Mouse (Mus musculus): ENCODE measurements around the gene B230217C12Rik.
"Not testable (repeated sequence)": the region's sequence is repeated elsewhere in the genome, so short reads cannot be mapped to it uniquely, and the experiment has no call there.

B230217C12Rik gene

DNA sequence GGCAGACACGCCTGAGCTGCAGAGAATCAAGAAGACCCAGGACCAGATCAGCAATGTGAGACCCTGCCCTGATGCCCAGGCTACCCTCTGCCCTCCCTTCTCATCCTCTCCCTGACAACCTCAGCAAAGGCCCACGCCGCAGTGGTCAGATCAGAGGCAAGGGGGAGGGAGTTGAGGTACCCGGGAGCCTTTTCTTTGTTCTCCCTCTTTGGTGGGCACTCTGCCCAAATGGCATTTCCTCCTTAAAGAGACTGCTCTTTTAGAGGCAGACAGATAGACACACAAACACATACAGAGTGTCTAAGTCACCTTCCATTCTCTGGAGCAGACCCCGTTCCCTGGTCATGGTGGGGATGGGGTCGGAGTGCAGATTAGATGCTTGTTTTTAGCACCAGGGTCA is 15.7 kb upstream of the B230217C12Rik start:
- DNase-seq (ENCODE audit: extremely low spot score, low read depth, low spot score), result no peak

DNA sequence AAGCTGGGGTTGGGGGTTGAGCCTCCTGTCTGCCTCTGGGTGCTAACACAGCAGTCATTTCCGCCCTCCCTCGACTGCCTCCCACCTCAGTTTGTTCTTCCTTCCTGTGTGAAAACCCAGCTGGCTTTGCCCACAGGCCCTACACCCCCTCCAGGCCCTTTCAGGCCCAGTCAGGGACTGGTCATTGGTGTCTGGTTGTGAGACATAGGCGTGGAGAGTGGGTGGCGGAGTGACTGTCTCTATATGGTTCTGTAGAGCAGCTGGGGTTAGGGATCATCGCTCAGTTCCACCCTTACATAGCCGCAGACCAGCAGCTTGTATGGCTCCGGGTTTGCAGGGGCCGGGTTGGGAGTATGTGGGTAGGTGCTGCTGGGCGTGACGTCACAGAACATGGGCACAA is 15.3 kb upstream of the B230217C12Rik start:
- no peak for DNase-seq (ENCODE audit: extremely low spot score, low read depth, low spot score)

DNA sequence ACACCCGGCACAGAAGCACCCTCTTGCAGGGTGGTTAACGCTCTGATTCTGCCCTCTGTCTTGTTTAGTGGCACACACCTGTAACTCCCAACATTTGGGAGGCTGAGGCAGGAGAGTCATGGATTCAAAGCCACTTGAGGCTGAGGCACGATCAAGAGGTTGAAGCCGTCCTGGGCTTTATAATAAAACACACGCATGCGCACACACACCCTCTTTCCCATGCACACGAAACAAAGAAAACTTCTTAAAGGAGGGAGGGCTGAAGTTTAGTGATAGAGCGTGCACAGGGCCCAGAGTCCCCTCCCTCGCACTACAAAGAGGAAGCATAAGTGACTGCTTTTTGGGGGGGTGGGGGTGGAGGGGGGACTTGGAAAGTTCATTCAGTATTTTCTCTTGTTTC is 14.6 kb upstream of the B230217C12Rik start:
- DNase-seq (ENCODE audit: extremely low spot score, low read depth, low spot score), result no peak

DNA sequence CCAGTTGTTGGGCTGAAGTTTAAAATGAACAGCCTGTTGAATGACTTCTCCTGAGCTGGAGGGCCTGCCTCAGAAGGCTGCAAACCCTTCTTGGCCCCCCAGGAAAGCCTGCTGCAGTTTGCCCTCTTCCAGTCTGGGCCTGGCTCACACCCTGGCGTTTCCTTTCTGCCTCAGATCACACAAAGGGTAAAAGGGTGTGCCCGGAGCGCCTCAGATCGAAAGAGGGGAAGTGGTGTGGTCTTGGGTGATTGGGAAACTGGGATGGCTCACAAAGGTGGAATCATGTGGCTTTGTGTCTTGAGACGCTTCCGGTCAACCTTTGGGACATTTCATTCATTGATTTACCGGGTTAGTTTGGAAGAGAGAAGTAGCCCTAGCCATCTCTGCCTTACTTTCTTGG is 14.2 kb upstream of the B230217C12Rik start:
- DNase-seq (ENCODE audit: extremely low spot score, low read depth, low spot score), result no peak

DNA sequence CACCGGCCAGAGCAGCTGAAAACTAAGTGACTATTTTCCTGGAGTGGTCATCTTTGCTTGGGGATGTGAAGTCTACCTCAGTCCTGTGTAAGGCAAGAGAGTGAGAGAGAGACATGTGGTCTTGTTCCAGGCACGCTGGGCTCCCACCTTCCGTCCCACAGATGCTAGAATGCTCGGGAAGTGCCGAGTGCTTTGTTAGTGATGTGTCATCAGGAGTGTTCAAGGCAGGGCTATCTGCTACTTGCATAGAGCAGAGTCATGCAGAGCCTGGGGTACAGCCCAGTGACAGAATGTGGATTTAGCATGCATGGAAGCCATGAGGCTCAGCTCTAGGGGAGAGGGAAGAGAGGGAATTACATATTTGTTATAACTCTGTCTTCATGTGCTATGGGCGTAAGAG is 12.9 kb upstream of the B230217C12Rik start:
- DNase-seq (ENCODE audit: extremely low spot score, low read depth, low spot score), result no peak

DNA sequence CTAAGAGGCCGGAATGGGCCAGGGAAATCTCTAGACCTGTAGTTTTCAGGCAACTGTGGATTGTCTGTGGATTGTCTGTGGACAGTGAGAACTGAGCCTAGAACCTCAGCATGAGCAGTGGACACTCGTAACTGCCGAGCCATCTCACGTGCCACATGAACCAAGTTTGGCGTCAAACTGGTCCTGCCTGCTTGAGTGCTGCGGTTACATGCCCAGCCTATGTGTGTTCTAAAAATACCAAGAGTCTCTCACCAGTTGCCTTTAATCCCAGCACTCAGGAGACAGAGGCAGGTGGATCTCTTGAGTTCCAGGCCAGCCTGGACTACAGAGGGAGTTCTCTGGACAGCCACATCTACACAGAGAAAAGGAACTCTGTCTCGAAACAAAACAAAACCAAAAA is 11.2 kb upstream of the B230217C12Rik start:
- no peak for DNase-seq (ENCODE audit: extremely low spot score, low read depth, low spot score)

DNA sequence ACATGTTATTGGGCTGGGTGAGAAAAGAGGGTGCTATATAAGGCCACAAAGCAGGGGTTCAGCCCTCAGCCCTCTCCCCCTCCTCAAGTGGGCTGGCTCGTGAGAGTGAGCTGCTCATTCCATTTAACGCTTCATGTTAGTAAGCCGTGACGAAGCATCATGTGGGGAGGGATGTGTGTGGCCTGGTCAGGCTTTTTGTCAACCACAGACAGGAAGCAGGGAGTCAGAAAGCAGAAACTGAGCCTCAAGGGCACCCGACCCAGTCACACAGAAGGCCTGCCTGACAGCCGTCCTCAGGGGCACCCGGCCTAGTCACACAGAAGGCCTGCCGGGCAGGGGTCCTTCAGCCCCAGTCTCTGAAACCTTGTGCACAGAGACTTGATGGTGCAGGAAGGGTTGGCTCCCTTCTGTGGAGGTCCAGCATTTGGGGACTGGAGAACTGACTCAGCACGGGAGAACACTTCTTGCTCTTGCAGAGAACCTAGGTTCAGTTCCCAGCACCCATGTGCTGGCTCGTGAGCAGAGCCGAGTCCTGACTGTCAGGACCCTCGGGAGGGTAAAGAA is 10.6 kb upstream of the B230217C12Rik start:
- no peak for DNase-seq (ENCODE audit: extremely low spot score, low read depth, low spot score)

DNA sequence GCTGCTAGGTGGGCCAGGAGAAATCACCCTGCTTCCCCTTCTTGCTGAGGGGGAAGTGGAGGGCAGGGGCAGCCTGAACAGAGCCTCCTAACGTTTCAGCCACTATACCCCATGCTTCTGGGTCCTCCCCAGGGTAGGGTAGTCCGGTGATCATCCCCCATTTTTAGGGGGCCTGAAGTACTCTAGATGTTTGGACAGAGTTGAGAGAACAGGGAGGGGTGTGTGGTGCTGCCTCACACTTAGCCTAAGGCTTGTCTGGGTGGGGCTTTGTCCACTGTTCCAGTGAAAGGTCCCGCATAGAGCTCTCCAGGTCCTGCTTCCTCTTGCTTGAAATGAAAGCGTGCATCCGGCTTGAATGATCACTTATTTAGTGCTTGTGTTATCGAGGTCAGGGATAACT is 10.1 kb upstream of the B230217C12Rik start:
- DNase-seq (ENCODE audit: extremely low spot score, low read depth, low spot score), result no peak

DNA sequence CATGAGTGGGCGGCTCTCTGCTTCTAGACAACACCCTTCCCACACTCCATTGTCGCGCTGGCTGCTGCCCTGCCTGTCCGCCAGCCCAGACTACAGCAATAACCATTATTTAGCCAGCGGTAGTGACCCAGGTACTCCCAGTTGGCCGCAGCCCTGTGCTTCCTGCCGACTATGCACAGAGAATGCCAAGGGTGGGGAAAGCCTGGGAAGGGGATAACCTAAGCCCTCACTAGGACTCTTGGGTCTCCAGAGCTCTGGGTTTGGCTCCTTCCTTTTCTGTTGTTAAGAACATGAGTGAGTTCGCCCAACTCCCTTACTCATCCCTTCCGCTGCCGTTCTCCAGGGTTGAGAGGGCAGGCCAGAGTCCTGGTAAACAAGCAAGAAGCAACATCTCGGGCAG is 8.6 kb upstream of the B230217C12Rik start:
- no peak for DNase-seq (ENCODE audit: extremely low spot score, low read depth, low spot score)

DNA sequence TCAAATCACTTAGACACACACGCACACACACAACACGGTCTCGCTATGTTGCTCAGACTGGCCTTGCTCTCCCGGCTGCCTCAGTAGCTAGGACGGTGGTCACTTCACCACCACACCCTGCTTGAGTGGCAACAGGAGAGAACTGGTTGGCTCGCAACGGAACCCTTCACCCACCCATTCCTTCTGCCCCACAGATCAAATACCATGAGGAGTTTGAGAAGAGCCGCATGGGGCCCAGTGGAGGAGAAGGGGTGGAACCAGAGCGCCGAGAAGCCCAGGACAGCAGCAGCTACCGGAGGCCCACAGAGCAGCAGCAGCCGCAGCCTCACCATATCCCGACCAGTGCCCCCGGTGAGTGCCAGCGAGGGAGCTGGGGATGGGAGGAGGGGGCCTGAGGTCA is 7.2 kb upstream of the B230217C12Rik start:
- DNase-seq (ENCODE audit: extremely low spot score, low read depth, low spot score), result no peak

DNA sequence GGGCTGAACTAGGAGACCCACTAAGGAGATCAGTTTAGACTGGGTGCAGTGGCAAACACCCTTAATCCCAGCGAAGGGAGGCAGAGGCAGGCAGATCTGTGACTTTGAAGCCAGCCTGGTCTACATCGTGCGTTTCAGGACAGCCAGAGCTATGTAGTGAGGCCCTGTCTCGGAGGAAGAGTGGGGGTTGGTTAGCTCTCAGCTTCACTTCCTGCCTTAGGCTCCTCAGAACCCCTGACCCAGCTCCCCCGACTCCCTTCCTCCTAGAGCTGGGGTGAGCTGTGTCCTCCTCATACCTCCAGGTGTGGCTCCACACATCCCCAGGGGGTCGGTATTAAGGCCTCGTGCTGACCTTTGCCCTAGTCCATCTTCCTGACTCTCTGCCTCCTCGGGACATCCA is 4.0 kb upstream of the B230217C12Rik start:
- DNase-seq (ENCODE audit: extremely low spot score, low read depth, low spot score), result no peak

DNA sequence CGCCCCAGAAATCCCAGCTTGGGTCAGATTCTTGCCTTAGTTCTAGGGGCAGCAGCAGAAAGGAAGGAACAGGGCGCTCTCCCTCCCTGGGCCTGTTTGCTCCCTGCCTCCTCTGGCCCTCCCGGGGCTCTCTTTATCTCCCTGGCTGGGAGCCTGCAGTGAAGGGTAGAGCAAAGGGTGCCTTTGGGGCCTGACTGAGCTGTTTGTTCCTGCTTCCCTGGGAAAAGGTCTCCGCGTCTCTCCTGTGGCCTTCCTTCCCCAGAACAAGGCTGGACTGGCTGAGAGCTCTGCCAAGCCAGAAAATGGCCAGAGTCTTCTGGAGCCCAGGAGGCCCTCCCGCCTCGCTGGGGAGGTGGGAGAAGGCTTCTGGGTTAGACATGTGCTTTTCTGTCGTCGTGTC is 3.5 kb upstream of the B230217C12Rik start:
- DNase-seq (ENCODE audit: extremely low spot score, low read depth, low spot score), result not testable (repeated sequence)

DNA sequence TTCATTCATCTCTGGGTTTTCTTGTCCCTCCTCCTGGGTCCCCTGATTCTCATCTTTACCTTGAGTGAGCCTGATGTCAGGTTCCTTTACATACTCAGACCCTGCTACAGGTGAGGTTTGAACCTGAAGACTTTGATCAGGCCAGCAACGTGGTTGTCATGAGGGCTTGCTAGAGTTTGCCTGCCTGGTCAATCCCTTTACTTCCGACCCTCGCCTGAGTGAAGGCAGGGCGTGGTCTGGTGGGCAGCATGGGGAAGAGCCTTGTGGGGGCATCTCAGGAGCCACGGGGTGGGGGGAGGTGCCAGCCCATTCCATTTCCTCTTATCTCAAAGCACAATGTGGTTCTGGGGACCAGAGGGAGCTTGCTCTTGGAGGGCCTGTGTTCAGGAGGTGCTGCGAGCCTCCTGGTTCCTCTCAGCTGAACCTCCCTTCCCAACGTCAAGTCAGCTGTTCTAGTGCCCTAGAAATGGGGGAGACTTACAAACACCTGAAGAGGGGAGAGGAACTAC is 2.9 kb upstream of the B230217C12Rik start:
- no peak for DNase-seq (ENCODE audit: extremely low spot score, low read depth, low spot score)

DNA sequence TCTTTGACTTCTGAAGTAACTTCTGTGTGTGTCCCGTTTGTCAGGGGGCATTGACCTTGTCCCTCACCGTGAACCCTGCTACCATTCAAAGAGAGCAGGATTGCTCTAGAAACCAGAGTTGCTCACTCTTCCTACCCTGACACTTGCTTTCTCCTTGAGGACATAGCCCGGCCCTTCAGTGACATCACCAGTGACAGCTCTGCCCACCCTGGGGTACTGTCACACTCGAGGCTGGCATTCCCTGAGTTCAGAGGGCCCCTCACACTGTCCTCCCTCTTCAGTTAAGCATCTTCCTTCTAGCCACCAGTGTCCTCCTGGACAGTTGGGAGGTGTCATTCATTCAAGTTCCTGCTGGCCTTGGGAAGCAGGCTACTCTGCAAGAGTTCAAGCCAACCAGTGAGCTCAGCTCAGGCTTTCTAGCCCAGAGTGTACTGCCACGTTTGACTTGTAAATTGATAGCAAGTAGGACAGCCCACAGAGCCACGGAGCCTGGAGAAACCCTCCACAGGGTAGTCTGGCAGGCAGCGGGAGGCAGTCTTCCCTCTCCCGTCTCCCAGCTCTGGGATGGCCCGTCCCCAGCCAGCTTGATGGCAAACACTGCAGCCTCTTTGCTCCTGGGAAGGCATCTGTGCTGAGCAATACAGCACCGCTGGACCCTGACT is 1.7 kb upstream of the B230217C12Rik start:
- DNase-seq (ENCODE audit: extremely low spot score, low read depth, low spot score), result no peak

DNA sequence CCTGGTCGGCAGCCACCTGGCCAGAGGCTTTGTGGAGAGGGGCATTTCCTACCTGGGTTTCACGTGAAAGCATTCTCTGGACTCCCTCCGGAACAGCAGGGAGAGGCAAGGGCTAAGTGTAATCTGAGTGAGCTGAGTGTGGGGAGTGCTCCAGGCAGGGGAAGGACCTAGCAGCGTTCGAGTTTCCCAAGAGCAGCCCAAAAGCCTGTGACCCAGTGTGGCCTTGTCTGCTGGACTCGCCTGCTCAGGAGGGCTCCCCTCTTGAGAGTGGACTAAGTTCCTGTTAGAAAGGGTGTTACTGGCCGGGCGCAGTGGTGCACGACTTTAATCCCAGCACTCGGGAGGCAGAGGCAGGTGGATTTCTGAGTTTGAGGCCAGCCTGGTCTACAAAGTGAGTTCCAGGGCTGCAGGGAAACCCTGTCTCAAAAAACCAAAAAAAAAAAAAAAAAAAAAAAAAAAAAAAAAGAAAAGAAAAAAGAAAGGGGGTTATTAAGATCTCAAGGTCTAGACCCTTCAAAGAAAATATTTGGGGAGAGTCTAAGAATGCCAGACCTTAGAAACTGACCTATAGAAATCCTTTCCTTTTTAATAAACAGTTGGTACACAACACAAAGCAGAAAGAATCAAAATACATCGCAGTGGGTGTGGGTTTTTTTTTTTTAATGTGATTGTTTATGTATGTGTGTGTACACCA is 992 bp upstream of the B230217C12Rik start:
- DNase-seq (ENCODE audit: extremely low spot score, low read depth, low spot score), result no peak

DNA sequence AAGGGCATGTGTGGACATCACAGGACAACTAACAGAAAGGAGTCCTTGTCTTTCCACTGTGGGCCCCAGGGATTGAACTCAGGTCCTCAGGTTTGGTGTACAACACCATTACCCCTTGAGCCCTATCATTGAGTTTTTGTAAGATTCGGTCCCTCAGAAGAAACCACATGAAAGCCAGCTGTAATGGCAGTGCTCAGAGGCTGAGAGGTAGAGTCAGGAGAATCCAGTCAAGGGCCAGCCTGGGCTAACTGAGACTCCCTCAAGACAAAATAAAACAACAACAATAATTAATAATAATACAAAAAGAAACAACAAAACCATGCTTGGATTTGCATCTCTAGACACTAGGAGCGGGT is 467 bp upstream of the B230217C12Rik start:
- no peak for DNase-seq (ENCODE audit: extremely low spot score, low read depth, low spot score)

DNA sequence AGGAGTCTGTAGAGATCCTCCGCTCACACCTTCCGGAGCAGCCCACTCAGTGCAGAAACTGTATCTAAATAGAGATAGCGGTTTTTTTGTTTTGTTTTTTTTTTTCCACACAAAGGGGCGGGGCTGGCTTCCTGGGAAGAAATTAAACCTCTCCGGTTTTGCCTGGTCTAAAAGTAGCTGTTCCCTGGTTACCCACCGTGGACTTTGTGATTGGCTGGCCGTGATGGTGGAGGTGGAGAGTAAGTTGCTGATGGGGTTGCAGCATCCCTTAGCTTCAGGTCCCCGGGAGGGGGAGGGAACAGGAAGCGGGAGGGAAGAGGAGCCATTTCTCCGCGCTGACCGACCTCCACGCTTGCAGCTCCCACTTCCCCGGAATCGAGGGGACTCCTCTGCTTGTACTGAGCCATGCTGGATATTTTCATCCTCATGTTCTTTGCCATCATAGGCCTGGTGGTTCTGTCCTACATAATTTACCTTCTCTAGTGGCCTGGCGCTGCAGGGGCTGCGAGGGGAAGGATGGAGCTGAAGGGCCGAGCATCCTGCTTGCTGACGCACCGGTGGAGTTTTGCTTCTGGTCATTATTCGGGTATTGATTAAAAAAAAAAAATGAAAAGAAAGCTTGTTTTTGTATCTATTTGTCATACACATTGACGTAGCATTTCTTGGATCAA is 546 bp downstream of the B230217C12Rik start:
- peak; percentile 66 for DNase-seq (ENCODE audit: extremely low spot score, low read depth, low spot score)

DNA sequence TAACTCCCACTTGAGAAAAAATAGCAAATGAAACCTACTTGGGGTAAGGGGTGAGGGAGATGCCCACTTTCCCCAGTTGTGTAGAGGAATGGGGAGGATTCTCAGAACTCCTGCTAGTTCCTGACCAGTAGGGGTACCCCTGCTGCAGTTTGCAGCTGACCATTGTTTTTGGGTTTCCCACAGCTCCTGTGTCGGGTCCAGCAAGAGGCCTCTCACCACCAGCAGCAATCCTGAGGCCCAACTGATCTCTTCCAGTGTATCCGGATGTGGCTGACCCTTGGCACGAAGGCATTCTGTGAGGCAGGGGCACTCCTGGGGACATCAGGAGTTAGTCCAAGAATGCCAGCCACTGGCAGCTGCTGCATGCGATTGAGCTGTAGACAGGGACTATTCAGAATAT is 1.4 kb downstream of the B230217C12Rik start:
- no peak for DNase-seq (ENCODE audit: extremely low spot score, low read depth, low spot score)

DNA sequence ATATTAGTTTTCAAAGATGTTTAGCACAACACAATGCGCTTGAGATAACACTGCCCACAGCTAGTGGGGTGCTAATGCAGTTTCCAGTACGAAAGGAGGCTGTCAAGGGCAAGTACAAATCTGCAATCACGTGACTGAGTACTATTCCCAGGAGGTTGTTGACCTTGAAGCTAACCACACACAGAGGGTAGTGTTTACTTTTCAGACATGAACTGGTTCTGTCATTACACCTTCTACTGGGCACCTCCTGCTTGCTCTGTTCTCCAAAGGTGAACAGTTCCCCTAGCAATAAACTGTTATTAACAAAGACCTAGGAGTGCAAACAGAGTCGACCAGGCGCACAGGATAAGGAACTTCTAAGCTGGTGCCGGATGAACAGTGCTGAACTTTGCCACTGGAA is 9.8 kb downstream of the B230217C12Rik start:
- DNase-seq (ENCODE audit: extremely low spot score, low read depth, low spot score), result no peak

DNA sequence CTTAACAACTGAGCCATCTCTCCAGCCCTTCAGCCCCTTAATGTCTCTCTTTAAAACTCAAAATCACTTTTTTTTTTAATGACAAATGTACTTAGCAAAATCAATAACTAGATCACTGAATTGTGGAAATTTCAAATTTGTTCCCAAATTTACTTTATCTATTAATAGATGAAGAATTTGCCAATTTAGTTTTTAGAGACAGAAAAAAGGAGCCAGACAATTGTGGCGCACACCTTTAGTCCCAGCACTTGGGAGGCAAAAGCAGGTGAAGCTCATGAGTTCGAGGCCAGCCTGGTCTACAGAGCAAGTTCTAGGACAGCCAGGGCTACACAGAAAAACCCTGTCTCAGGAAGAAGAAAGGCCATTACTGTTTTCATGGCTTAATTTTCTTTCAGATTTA is 11.0 kb downstream of the B230217C12Rik start:
- no peak for DNase-seq (ENCODE audit: extremely low spot score, low read depth, low spot score)

DNA sequence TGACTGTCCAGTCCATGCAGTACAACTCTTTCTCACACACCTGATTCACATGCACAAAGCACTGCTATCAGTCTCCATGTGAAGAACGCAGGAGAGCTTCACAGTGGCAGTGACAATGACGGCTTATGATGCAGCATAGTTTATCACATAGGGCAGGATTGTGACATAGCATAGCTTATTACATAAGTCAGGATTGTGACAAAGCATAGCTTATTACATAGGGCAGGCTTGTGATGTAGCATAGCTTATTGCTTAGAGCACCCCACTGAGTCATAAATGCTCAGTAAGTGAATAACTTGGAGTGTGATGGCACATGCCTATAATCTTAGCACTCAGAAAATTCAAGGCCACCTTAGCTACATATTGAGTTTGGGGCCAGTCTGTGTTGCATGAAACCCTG is 14.9 kb downstream of the B230217C12Rik start:
- no peak for DNase-seq (ENCODE audit: extremely low spot score, low read depth, low spot score)

DNA sequence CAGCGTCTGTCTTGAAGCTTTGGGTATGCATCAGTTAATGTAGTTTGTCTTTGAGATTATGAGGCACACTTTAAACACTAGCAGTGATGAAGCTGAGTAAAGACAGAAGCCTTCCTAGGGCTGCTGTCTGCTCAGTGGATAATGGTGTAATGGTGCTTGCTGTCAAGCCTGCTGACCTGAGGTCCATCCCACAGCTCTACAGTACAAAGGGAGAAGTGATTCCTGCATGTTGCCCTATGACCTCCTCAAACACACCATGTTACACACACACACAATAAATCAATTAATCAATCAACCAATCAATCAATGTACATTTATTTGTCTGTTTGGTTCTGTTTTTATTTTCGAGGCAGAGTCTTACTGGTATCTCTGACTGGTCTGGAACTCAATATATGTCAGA is 21.6 kb downstream of the B230217C12Rik start:
- no peak for DNase-seq (ENCODE audit: extremely low spot score, low read depth, low spot score)
